Mouse (Mus musculus): ENCODE measurements around the gene E130308A19Rik. TPM values are rescaled to one million over a fixed set of nuclear protein-coding genes. Genes with fewer than 3 reads are reported as not detected.
"Not testable (repeated sequence)": the region's sequence is repeated elsewhere in the genome, so short reads cannot be mapped to it uniquely, and the experiment has no call there.

The E130308A19Rik gene
- polyA plus RNA-seq, 1 experiment from 2014 or later = 13.7 TPM

DNA sequence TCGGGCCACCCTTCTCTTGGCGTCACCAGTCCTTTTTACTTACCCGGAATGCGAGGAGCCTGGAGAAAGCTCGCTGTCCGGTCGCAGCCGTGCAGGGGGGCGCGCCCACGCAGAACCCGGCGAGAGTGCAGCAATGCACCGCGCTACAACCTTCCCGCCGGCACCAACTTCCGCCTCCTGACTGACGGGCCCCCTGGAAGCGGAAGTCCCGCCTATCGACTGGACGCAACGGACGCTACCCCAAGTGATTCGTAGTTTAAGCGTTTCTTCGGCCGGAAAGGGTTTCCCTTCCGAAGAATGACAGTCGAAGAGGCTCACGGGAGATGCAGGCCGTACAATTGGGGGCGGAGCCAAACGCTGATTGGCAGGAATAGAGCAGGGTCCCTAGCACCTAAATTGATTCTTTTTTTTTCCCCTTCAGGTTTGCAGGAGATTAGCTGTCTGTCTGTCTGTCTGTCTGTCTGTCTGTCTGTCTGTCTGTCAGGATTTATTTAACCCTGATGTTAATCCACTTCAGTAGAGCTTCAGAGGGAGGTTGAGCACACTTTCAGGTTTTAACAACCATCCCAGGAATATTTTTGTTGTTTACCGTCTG is 157.8 kb downstream of the E130308A19Rik start:
- DNase-seq (ENCODE audit: low spot score) = peak; percentile 99

DNA sequence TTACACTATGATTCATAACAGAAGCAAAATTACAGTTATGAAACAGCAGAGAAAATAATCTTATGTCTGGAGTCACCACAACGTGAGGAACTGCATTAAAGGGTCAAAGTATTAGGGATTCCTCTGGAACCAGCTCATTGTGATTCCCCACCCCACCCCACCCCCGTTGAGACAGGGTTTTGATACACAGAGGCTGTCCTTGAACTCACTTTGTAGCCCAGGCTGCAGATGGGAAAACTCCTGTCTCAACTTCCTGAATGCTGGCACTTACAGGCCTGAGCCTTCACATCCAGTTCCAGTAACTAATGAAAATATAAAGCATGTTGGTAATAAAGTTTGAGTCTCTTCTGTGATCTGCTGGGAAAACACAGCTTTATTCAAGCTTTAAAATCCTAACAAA is 159.4 kb downstream of the E130308A19Rik start:
- DNase-seq (ENCODE audit: low spot score) = no peak

DNA sequence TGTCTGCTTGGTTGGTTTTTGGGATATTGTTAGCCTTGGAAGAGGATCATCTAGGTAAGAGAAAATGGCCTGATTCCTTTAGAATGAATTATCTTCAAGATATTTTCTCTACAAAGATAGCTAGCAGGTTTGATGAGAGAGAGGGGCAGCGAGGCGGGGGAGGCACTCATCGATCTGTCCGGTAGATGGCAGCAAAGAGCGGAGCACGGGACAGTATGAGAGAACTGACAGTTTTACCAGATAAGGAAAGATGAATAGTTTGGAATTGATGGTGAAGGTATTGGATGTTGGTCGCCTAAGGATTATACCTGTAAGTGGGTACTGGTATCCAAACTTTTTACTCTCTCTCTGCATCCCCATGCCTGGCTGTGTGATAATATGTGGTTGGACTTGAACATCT is 160.7 kb downstream of the E130308A19Rik start:
- peak; percentile 69 for DNase-seq (ENCODE audit: low spot score)

DNA sequence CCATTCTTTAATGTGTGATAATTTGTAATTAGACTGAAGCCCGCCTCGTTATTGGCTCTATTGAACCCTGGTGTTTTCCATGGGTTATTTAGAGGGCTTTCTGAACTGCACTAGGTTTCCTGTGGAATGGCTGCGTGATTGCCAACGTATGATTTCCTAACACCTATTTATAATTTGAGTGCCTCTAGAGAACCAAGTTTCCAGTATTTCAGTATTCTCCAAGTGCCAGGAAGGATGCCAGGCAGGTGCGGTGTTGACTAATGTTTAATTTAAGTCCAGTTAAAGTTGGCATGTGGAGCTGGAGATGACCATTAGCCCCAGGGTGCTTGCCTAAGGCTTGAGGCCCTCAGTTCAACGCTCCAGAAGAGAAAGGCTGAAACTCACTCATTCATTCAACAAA is 161.1 kb downstream of the E130308A19Rik start:
- no peak for DNase-seq (ENCODE audit: low spot score)

DNA sequence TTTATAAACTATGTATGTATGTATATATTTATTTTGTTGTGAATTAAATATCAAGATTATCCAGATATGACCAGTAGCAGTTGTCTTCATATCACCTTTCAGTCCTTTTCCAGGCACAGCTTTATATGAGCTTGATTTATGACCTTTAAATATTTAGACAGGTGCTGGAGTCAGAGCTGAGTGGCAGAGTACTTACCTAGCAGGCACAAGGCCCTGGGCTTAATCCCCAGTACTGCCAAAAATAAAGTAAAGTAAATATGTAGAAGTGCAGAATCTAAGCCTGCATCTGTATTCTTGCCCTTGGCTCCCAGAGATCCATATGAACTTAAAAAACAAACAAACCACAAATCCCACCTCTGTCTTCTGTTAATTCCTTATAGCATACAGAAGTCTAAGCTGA is 163.0 kb downstream of the E130308A19Rik start:
- DNase-seq (ENCODE audit: low spot score) = no peak

DNA sequence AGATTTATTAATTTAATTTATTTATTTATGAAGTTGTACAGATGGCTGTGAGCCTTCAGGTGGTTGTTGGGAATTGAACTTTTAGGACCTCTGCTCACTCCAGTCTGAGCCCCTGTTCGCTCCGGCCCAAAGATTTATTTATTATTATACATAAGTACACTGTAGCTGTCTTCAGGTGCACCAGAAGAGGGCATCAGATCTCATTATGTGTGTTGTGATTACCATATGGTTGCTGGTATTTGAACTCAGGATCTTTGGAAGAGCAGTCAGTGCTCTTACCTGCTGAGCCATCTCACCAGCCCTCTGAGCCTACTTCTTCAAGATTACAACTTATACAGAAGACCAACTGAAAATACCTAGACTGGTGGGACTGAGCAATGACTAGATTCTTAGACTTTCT is 167.6 kb downstream of the E130308A19Rik start:
- DNase-seq (ENCODE audit: low spot score) = not testable (repeated sequence)

DNA sequence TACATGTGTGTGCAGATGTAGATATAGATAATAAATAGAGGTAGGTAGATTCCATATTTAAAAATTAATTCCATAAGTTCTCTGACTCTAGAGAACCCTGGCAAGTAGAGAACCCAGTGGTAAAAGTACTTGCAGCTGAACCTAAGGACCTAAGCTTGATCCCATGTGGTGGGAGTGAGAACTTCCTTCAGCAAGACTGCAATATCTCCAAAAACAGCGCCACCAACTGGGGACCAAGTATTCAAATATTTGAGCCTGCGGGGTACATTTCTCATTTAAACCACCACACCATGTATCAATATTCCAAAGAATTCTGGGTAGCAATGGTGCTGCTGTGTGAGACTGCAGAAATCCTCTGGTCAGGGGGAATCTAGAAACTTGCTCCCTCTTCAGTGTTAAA is 168.1 kb downstream of the E130308A19Rik start:
- DNase-seq (ENCODE audit: low spot score) = no peak

DNA sequence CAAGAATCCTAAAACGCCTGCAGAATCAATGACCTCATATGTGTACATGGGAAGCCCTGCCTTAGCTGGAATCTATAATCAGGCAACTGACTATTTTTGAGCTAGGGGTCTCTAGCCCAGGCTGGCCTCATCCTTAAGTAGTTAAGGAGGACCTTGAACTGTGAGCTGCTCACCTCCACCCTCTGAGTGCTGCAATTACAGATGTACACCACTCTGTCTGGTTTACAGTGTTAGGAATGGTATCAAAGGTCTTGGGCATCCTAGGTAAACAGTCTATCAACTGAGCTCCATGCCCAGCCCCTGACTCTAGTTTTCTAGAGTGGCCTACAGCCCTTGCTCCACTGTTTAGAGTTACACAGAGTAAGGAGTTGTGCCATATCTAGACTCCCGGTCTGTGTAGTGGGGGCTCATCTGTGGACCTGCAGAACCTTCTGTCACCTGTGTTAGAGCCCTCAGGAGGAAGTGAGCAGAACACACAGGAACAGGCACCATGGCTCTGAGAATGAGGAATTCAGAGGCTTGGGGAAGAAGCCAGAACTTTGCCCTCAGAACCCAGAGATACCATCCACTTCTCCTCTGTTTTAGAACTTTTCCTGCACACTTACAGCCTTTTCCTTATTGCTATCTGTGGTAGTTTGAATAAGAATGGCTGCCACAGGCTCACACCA is 169.9 kb downstream of the E130308A19Rik start:
- no peak for DNase-seq (ENCODE audit: low spot score)

DNA sequence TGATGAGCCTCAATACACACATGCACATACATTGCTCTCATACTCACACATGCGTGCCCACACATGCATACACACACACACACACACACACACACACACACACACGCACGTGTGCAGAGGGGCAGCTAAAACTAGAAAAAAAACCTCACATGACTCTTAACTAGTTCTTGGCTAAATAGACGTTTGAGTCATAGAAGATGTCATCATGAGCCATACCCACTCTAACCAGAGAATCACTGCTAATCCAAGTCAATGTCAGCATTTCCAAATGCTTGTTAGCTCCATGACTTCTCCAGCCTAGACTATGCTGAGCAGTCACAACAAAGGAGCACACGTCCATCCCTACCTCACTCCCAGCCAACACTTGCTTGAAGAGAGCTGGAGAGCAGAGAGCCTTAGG is 174.2 kb downstream of the E130308A19Rik start:
- DNase-seq (ENCODE audit: low spot score) = no peak

DNA sequence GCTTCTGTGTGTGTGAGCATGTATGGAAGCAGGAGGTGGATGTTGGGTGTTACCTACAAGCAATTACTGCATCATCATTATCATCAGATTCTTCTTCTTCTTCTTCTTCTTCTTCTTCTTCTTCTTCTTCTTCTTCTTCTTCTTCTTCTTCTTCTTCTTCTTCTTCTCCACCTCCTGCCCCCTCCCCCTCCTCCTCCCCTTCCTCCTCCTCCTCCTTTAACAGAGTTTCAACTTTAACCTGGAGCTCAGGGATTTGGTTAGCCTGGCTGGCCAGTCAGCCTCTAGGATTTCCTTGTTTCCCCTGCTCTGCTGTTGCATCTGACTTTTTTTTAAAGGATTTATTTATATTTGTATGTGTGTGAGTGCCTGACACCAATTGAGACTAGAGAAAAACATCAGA is 175.5 kb downstream of the E130308A19Rik start, which contains the start of gene Inip:
Gene Inip (minus strand): TSS at position 101 of the 400 bp plus-strand sequence.
- no peak for DNase-seq (ENCODE audit: low spot score)

DNA sequence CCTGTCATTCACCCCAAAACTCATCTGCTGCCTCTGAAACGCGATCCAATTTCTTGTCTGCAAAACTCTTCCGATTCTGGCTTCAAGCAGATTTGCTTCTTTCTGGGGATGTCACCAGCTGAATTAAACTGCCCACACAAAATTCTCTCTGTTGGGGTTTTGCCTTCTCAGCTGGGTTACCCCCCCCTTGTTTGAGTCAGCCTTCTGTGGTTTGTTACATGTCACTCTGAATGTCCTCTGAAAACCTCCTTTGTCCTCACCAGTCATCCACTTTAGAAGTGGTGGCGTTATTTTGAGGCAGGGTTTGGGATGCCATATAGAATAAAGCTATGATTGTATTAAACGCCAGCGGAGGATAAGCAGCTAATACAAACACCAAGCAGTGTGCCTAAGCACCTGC is 176.1 kb downstream of the E130308A19Rik start:
- no peak for DNase-seq (ENCODE audit: low spot score)

DNA sequence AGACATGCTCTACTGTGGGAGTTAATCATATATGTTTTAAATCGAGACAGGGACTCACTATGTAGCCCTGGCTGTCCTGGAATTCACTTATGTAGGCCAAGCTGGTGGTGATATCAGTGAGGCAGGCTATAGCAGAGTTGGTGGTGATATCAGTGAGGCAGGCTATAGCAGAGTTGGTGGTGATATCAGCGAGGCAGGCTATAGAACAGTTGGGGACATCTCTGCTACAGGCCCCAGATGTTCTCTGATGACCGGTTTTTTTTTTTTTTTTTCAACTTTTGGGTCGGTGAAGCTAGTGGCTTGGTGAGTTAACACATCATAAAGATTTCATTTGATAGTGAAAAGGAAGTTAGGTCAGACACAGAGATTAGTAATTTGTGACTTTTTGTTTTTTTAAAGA is 176.8 kb downstream of the E130308A19Rik start:
- DNase-seq (ENCODE audit: low spot score) = no peak

DNA sequence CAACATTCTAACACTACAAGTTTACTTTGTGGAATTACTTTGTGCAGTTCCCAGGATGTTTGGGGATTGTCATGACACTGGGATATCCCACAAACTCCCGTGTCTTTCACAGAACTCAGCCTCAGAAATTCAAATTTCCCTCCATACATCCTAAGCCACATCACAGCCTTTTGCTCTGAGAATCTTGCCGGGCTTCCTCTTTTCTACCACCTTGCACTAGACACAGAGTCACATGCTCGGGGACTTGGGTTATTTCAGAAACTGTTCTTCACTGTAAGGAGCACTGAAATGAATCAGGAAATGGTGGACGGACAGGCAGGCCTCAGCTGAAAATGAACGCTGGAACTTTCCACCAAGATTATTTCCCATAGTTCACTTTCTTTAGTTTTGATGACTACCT is 177.3 kb downstream of the E130308A19Rik start:
- DNase-seq (ENCODE audit: low spot score) = peak; percentile 64

DNA sequence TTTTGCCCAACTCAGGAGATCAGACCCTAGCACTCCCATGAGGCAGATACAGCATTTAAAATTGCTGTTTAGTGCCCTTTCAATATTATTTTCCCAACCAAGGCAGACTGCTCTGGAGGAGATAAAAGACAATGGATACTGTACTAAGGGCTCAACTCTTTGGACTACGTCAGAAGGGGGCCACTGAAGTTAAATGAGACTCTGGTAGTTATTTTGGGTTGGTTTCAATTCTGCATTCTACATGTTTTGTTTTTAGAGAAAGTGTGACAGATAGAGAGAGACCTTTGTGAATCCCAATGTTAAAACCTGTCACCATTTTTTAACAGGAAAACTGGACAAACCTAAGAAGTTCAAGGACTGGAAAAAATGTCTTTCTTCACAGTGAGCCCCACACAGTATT is 178.7 kb downstream of the E130308A19Rik start:
- no peak for DNase-seq (ENCODE audit: low spot score)

DNA sequence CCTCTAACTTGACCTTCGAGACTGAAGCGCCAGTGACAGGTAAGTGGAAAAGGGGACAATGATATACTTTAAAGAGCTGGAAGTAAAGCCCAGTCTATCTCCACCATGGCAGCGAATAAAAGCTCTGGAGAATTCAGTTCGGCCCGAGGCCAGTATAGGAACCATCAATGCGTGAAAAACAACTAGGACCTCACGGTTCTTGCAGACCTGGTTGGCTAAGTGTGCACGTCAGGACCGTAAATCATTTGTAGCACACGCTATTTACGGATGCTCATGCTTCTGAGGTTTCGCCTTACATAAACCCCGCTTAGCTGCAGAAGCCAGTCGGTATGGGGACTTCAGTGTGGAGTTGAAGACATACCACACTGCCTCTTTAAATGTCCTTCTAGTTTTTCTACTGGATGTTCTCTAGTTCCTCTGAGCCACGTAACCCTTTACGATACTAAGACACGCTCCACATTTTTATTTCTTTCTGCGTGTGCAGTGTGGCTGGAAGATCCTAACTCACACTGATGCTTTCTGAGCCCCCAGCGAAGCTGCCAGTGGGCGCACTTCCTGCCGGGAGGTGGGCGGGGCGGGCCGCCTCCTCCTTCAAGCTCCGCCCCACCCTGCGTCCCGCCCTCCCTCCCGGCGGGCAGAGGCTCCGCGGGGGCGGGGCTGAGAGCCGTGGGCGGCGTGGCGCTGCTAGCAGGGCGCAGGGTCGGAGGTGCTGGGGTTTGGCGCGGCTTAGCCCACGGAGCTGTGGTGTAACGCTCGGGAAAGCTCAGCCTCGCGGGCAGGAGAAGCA is 179.4 kb downstream of the E130308A19Rik start, which contains the start of gene Snx30:
Gene Snx30 (plus strand): TSS at position 660 of the 787 bp plus-strand sequence.
- DNase-seq (ENCODE audit: low spot score) = peak; percentile 95

DNA sequence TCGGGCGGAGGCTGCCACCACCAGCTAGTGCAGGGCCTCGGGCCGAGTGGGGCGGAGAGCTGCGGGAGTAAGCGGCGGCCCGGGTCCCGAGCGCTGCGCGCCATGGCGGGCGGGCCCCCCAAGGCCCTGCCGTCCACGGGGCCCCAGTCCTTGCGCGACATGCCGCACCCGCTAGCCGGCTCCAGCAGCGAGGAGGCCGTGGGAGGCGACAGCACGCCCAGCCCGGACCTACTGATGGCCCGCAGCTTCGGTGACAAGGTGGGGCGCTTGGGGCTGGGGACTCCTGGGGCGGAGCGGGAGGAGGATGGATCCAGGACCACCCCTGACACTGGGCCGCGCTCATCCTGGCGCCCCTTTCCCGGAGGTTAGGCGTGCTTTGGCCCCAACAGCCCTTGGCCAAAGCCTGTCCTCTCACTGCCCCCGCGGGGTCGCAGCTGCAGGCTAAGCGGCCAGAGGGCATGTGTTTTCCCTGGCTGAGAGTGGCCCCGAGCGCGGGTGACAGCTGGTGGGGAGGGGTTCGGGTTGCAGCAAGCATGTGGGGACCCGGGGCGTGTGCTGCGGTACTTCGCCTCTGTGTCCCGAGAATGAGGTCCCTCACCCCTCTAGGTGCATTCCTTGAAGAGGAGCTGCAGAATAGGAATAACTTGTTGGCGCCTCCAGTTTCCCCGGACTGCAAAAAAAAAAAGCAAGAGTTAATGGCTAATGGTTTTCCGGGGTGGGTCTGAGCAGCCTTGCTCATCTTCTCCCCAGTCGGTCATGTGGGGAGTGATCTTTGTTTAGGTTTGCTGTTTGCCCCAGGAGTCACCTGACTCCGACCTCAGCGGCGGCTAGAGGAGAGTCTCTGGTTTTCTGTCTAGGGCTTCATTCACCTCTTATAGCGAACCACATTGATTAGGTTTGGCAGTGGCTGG is 180.2 kb downstream of the E130308A19Rik start:
- peak; percentile 34 for DNase-seq (ENCODE audit: low spot score)

DNA sequence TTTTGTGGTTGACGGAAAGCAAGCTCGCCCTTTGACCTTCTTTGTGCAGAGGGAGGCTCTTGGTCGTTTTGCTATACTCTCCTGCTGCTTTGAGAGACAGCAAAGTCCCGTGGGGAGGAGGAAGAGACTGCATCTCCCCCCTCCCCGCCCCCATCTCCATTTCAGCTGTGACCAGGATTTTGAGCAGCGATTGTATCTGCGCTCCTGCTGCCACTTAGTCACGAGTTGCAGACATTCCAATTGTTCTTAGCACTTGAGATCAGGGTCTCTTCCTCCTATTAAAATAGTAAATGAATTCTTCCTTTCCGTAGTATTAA is 180.8 kb downstream of the E130308A19Rik start:
- no peak for DNase-seq (ENCODE audit: low spot score)

DNA sequence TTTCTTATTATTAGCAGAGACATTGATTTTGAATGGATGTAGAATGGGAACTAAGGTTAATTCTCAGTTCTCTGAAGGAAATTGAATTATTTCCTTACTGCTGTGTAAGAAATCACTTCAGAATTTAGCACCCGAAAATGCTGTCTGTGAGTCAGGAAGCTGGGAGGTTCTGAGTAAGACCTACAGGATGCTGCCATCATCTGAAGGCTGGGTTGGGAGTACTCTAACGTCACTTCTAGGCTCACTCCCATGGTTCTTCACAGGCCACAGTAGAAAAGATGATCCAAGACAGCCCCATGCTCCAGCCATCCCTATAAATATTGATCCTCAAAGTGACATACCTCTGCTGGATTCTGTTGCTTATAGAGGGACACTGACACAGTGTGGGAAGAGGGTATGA is 181.5 kb downstream of the E130308A19Rik start:
- no peak for DNase-seq (ENCODE audit: low spot score)

DNA sequence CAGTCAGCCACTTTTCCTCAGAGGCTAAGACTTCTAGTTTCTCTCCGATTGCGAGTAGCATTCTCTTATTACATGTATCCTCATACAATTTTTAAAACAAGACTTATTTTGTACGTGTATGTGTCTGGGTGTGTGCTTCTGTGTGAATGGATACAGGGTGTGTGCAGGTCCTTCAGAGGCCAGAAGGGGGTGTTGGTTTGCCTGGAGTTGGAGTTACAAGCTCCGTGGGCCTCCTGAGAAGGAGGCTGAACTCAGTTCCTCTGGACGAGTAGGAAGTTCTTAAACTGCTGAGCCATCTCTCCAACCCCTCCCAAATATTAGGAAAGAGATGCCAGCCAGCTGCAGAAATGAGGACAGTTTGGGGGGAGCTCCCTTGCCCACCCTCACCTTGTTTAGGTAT is 182.4 kb downstream of the E130308A19Rik start:
- DNase-seq (ENCODE audit: low spot score) = peak; percentile 32

Data from thymus, postnatal 0 days (tissue).